Mouse (Mus musculus) forebrain, embryonic 12.5 days (tissue): ENCODE data around the gene Mtmr4. TPM values are rescaled to one million over a fixed set of nuclear protein-coding genes. Genes with fewer than 3 reads are reported as not detected.

Experiments
- ATAC-seq: fragments of 200-750 bp; cut with Nextera tagmentation; 2 replicates; pipeline ENCODE4 v1.8.0; 2017; ENCODE audit warnings: moderate TSS enrichment; ENCODE audit not compliant: low FRiP score
- H3K27ac ChIP-seq: fragments of 300-500 bp; sonication (generic); 2 replicates; pipeline ENCODE4 v1.5.1; 2016; ENCODE audit warnings: mild to moderate bottlenecking
- H3K27me3 ChIP-seq: fragments of 300-500 bp; sonication (generic); 2 replicates; pipeline ENCODE4 v1.6.1; 2016; ENCODE audit warnings: mild to moderate bottlenecking
- H3K36me3 ChIP-seq: fragments of 300-500 bp; sonication (generic); replicated peaks from 2 replicates; pipeline ENCODE4 v1.6.1; 2016; ENCODE audit warnings: mild to moderate bottlenecking
- H3K4me1 ChIP-seq: fragments of 300-500 bp; sonication (generic); 2 replicates; pipeline ENCODE4 v1.6.1; 2016
- H3K4me2 ChIP-seq: fragments of 300-500 bp; sonication (generic); 2 replicates; pipeline ENCODE4 v1.6.1; 2016; ENCODE audit warnings: mild to moderate bottlenecking, moderate library complexity
- H3K4me3 ChIP-seq: fragments of 300-500 bp; sonication (generic); replicated peaks from 2 replicates; pipeline ENCODE4 v1.5.1; 2016; ENCODE audit warnings: mild to moderate bottlenecking
- H3K9ac ChIP-seq: fragments of 300-500 bp; sonication (generic); 2 replicates; pipeline ENCODE4 v1.6.1; 2016; ENCODE audit warnings: mild to moderate bottlenecking
- H3K9me3 ChIP-seq: fragments of 300-500 bp; sonication (generic); 2 replicates; pipeline ENCODE4 v1.6.1; 2016
- WGBS: fragments of 180-500 bp; shearing (Covaris S2); methylation state at CpG from one replicate; pipeline ENCODE4 v1.1.7; 2016; 5-methylcytosine and 5-hydroxymethylcytosine counted together
- polyA plus RNA-seq: library from polyadenylated mRNA; unstranded; fragments of >200 nt; fragmentation: Nextera tagmentation; extraction: Ambion mirVana; gene quantifications from 2 replicates; pipeline ENCODE4 v1.2.1, GENCODE M21; 2016

Gene Mtmr4
- polyA plus RNA-seq, 1 experiment from 2014 or later: 71.4 TPM

GRCm38 (mm10) chr11:87587211-87587874 is 4.6 kb upstream of the Mtmr4 start:
- Histone ChIP-seq H3K27ac (no peak overlapping the region), H3K4me1 (peaks cover 20% of the 10 kb centered on the region), H3K9me3 (no peaks in the 10 kb centered on the region), H3K4me2 (no peak overlapping the region), H3K36me3 (no peaks in the 10 kb centered on the region), H3K27me3 (no peaks in the 10 kb centered on the region), H3K4me3 (no peak overlapping the region), H3K9ac (no peak overlapping the region)
- 91% methylated on average over 5 of the region's 5 CpGs for WGBS
- ATAC-seq: no peak

DNA sequence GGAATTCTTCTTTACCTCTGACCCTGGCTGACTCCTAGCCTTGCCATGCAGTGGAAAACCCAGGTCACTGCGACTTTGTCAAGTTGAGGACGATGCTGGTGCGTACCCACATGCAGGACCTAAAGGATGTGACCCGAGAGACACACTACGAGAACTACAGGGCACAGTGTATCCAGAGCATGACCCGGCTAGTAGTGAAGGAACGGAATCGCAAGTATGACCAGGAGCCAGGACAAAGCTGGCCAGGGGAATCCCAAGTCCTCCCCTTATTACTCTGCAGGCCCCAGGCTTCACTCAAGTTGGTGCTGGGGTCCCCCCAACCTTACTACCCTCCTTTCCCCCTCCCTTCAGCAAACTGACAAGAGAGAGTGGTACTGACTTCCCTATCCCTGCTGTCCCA is 2.4 kb upstream of the Mtmr4 start:
- no peaks in the 10 kb centered on the region for H3K9me3 ChIP-seq
- H3K4me1 ChIP-seq: peaks cover 41% of the 10 kb centered on the region
- no peak overlapping the region for H3K9ac ChIP-seq
- no peaks in the 10 kb centered on the region for H3K36me3 ChIP-seq
- no peak overlapping the region for H3K4me3 ChIP-seq
- 0 out of 2 replicates have a peak overlapping the region, but pooled peaks have one; percentile 10 for H3K4me2 ChIP-seq
- ATAC-seq: no peak
- WGBS: 86% methylated on average over 8 of the region's 8 CpGs
- H3K27me3 ChIP-seq: no peaks in the 10 kb centered on the region
- H3K27ac ChIP-seq: no peak overlapping the region

DNA sequence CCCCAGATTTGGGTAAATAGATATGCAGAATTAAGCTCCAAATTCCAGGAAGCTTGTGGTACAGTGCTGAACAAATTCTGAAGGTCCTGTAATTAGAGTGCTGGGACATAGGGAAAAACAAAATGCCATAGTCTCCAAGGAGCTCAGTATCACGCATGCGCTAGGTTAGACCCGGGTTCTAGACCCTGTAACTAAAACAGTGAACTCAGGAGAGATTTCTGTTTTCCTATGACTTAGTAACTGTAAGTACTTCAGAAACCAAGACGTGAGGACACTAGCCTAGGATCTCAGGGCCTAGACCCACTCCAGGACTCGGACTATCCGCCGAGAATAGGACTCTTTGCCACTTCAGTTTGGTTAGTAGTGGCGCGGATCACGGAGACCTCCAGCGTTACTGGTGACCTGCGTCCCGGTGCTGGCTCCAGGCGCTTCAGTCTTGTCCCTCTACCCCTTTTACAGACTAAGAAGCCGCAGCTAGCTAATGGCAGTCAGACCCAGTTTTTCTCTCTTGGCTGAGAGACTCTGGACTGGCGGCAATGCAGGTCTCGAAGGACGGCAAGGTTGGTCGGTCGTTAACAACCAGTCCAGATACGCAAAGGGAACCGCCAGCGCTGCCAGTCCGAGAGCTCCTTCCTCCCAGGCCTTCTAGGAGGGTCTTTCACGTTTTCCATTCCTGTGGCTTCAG is 979 bp upstream of the Mtmr4 start:
- Histone ChIP-seq H3K9me3 (no peaks in the 10 kb centered on the region), H3K9ac (peak overlapping the region; percentile 83), H3K36me3 (no peaks in the 10 kb centered on the region), H3K4me3 (peak overlapping the region; percentile 66), H3K27me3 (no peaks in the 10 kb centered on the region), H3K4me1 (peaks cover 52% of the 10 kb centered on the region), H3K4me2 (peak overlapping the region; percentile 90), H3K27ac (peak overlapping the region; percentile 82)
- WGBS: 2% methylated on average over 25 of the region's 25 CpGs
- ATAC-seq: no peak

DNA sequence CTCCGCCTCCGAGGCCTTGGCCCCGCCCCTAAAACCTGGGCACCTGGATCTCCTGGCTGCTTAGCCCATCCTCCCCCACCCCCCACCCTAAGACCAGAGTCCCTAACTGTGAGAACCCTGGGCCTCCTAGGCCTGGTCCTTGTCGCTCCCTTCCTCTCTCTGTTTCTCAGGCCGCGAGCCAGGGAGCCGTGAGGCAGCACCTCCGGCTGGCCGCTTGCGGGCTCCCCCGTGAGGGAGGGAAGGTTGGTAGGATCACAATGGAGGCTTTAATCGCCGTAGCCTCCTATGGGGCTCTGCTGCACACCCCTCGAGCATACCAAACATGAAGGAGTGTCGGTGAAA is 363 bp downstream of the Mtmr4 start:
- H3K4me2 ChIP-seq: peak overlapping the region; percentile 66
- peaks cover 5% of the 10 kb centered on the region for H3K36me3 ChIP-seq
- ATAC-seq: no peak
- H3K27ac ChIP-seq: peak overlapping the region; percentile 94
- H3K9me3 ChIP-seq: no peaks in the 10 kb centered on the region
- H3K27me3 ChIP-seq: no peaks in the 10 kb centered on the region
- peaks cover 65% of the 10 kb centered on the region for H3K4me1 ChIP-seq
- under 1% methylated on average over 15 of the region's 15 CpGs for WGBS
- peak overlapping the region; percentile 77 for H3K9ac ChIP-seq
- peak overlapping the region; percentile 66 for H3K4me3 ChIP-seq

DNA sequence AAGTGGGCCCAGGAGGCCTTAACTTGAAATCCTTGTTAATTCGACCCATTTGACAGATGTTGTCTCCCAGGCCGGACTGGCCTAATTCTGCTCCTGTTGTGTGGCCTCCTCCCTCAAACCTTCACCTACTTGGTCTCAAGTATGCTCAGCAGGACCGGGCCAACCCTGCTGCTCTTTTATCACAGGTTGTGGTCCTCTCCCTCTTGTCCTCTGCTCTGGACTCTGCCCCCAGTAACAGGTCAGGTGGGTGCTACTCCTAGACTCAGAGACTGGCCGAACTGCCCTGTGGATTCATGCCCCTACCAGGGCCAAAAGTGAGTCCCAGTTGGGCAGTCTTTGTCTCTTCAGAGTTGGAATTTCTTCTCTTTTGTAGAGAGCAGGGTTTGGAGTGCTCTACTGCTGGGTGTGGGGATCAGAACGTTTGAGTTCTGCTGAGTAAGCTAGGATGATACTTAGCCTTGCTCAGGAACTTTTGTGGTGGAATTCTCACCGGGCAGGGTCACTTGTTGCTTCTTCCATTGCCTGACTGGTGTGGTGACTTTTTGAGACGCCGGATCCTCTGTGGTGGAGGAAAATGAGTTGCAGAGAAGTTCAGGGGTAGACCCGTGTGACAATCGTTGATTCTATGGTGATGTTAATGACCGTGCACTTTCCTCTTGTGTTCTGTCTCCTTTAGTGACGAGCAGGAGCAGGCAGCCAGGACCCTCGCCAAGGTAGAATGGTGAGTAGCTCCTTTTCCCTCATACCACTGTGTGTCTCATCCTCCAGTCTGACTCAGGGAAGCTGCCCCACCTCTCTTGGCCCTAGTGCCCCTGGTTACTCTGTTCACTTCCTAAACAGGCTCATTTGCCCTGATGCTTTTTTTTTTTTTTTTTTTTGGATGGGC is 994 bp downstream of the Mtmr4 start:
- no peaks in the 10 kb centered on the region for H3K27me3 ChIP-seq
- peak overlapping the region; percentile 94 for H3K27ac ChIP-seq
- no peaks in the 10 kb centered on the region for H3K9me3 ChIP-seq
- peak overlapping the region; percentile 77 for H3K9ac ChIP-seq
- H3K4me1 ChIP-seq: peaks cover 70% of the 10 kb centered on the region
- H3K36me3 ChIP-seq: peaks cover 12% of the 10 kb centered on the region
- no peak for ATAC-seq
- peak overlapping the region; percentile 66 for H3K4me3 ChIP-seq
- H3K4me2 ChIP-seq: peak overlapping the region; percentile 66
- 39% methylated on average over 13 of the region's 13 CpGs for WGBS

DNA sequence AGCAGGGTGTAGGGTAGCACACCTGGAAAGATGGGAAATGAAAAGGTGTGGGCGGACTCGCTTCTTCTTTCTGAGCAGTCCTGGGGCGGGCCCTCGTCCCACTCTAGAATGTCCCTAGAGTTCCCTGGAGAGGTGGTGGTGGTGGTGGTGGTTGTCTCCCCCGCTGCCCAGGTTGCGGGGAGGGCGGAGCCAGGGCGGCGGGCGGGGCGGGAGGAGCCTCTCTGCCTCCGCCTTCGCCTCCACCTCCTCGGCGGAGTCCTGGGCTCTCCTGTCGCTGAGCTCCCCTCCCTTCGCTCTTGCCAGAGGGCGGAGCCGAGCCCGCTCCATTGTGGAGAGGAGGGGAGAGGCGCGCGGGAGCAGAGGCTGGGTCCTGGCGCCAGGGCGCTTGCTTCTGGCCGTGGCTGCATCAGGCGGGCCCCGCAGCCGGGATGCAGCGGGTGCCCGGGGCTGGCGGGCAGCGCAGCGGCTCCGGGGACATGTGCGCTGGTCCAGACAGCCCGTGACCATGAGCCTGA is 3.4 kb downstream of the Mtmr4 start:
- under 1% methylated on average over 34 of the region's 37 CpGs for WGBS
- no peaks in the 10 kb centered on the region for H3K9me3 ChIP-seq
- peak overlapping the region; percentile 81 for H3K4me3 ChIP-seq
- peak overlapping the region; percentile 97 for H3K9ac ChIP-seq
- peak overlapping the region; percentile 84 for H3K4me2 ChIP-seq
- peak; percentile 66 for ATAC-seq
- no peaks in the 10 kb centered on the region for H3K27me3 ChIP-seq
- peaks cover 57% of the 10 kb centered on the region for H3K4me1 ChIP-seq
- H3K36me3 ChIP-seq: peaks cover 36% of the 10 kb centered on the region
- peak overlapping the region; percentile 91 for H3K27ac ChIP-seq

GRCm38 (mm10) chr11:87595976-87596375 is 4.0 kb downstream of the Mtmr4 start:
- peak overlapping the region; percentile 97 for H3K9ac ChIP-seq
- H3K27me3 ChIP-seq: no peaks in the 10 kb centered on the region
- no peaks in the 10 kb centered on the region for H3K9me3 ChIP-seq
- H3K4me2 ChIP-seq: peak overlapping the region; percentile 84
- peaks cover 51% of the 10 kb centered on the region for H3K4me1 ChIP-seq
- H3K27ac ChIP-seq: peak overlapping the region; percentile 91
- peak overlapping the region; percentile 81 for H3K4me3 ChIP-seq
- 5% methylated on average over 7 of the region's 7 CpGs for WGBS
- H3K36me3 ChIP-seq: peaks cover 42% of the 10 kb centered on the region
- no peak for ATAC-seq

DNA sequence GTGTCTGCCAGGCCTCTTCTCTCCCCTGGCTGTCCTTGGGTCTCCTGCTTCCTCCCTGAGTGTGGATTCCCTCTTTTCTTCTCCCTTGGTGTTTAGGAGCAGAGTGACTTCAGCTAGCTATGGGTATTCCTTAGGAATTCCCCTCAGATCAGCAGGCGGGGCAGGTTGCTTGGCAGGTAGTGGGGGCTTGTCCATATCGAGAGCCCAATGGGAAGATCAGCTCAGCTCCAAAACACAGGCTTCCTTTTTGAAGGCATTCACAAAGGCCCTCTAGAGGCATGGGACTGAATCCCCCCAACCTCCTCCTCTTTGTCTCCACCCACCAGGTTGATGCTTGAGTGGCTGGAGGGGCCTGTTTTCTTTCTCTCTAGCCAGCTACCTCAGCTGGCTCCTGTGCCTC is 4.5 kb downstream of the Mtmr4 start:
- H3K36me3 ChIP-seq: peaks cover 47% of the 10 kb centered on the region

DNA sequence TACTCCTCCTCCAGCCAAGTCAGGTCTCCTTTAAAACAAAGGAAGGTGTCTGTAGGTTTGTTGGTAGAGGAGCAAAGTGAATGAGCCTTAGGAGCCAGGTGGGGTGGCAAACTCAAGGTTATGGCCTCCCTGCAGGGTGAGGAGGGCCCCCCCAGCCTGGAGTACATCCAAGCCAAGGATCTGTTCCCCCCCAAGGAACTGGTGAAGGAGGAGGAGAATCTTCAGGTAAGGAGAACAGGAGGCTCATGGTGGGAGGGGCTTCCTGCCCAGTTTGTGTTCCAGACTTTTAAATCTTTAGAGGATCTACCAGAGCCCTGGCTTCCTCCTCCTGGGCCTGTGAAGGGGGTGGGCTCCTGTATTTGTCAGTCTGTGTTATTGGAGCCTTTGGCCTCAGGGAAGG is 5.1 kb downstream of the Mtmr4 start:
- peak overlapping the region; percentile 84 for H3K4me2 ChIP-seq
- no peaks in the 10 kb centered on the region for H3K9me3 ChIP-seq
- H3K4me3 ChIP-seq: peak overlapping the region; percentile 81
- H3K4me1 ChIP-seq: peaks cover 51% of the 10 kb centered on the region
- ATAC-seq: no peak
- H3K36me3 ChIP-seq: peaks cover 53% of the 10 kb centered on the region
- peak overlapping the region; percentile 91 for H3K27ac ChIP-seq
- H3K27me3 ChIP-seq: no peaks in the 10 kb centered on the region
- peak overlapping the region; percentile 97 for H3K9ac ChIP-seq

More for the DNA sequence above, 4.5 kb downstream of the Mtmr4 start:
- Histone ChIP-seq H3K27me3 (no peaks in the 10 kb centered on the region), H3K9ac (peak overlapping the region; percentile 97), H3K4me3 (peak overlapping the region; percentile 81), H3K9me3 (no peaks in the 10 kb centered on the region), H3K4me1 (peaks cover 51% of the 10 kb centered on the region), H3K4me2 (peak overlapping the region; percentile 84), H3K27ac (peak overlapping the region; percentile 91)
- WGBS: 21% methylated on average over 2 of the region's 2 CpGs
- no peak for ATAC-seq

- Histone ChIP-seq H3K4me3 (no peak overlapping the region), H3K36me3 (peaks cover 78% of the 10 kb centered on the region), H3K9ac (no peak overlapping the region), H3K27me3 (no peaks in the 10 kb centered on the region), H3K4me2 (no peak overlapping the region), H3K27ac (no peak overlapping the region), H3K4me1 (peaks cover 30% of the 10 kb centered on the region), H3K9me3 (no peaks in the 10 kb centered on the region)
- WGBS: 90% methylated on average over 13 of the region's 13 CpGs
- ATAC-seq: no peak
These were observed 7.6 kb downstream of the Mtmr4 start for GRCm38 (mm10) chr11:87599395-87600089.

GRCm38 (mm10) chr11:87600322-87600853 is 8.4 kb downstream of the Mtmr4 start:
- no peak for ATAC-seq
- Histone ChIP-seq H3K4me3 (no peak overlapping the region), H3K4me1 (peaks cover 22% of the 10 kb centered on the region), H3K27ac (no peak overlapping the region), H3K36me3 (peaks cover 86% of the 10 kb centered on the region), H3K9me3 (no peaks in the 10 kb centered on the region), H3K27me3 (no peaks in the 10 kb centered on the region), H3K4me2 (no peak overlapping the region), H3K9ac (no peak overlapping the region)
- 93% methylated on average over 10 of the region's 10 CpGs for WGBS
